Mouse (Mus musculus) limb, embryonic 11.5 days (tissue): ENCODE data around the gene Prmt3. TPM values are rescaled to one million over a fixed set of nuclear protein-coding genes. Genes with fewer than 3 reads are reported as not detected.

Experiments used
- ATAC-seq: fragments of 200-750 bp; cut with Nextera tagmentation; 2 replicates; pipeline ENCODE4 v1.8.0; 2017; ENCODE audit warnings: low read depth; ENCODE audit not compliant: insufficient number of reproducible peaks, low FRiP score, low TSS enrichment
- DNase-seq: peaks from one replicate; pipeline ENCODE4 v3.0.0-alpha.2; 2015; ENCODE audit warnings: low spot score
- H3K27ac ChIP-seq: fragments of 300-500 bp; sonication (generic); replicated peaks from 2 replicates; pipeline ENCODE4 v1.5.1; 2014; ENCODE audit warnings: low read depth, mild to moderate bottlenecking, low read length
- H3K27me3 ChIP-seq: fragments of 300-500 bp; sonication (generic); 2 replicates; pipeline ENCODE4 v1.6.1; 2014; ENCODE audit warnings: mild to moderate bottlenecking, low read length, mixed read lengths; ENCODE audit not compliant: control insufficient read depth, insufficient read depth
- H3K36me3 ChIP-seq: fragments of 300-500 bp; sonication (generic); 2 replicates; pipeline ENCODE4 v1.6.1; 2014; ENCODE audit warnings: mild to moderate bottlenecking, low read length, moderate library complexity, mixed read lengths; ENCODE audit not compliant: control insufficient read depth, insufficient read depth
- H3K4me1 ChIP-seq: fragments of 300-500 bp; sonication (generic); 2 replicates; pipeline ENCODE4 v1.6.1; 2014; ENCODE audit warnings: low read length, mixed read lengths; ENCODE audit not compliant: control insufficient read depth, insufficient read depth
- H3K4me2 ChIP-seq: fragments of 300-500 bp; sonication (generic); 2 replicates; pipeline ENCODE4 v1.6.1; 2014; ENCODE audit warnings: low read depth, mild to moderate bottlenecking, moderate library complexity; ENCODE audit not compliant: severe bottlenecking
- H3K4me3 ChIP-seq: fragments of 300-500 bp; sonication (generic); 2 replicates; pipeline ENCODE4 v1.5.1; 2014; ENCODE audit warnings: low read depth, low read length
- H3K9ac ChIP-seq: fragments of 300-500 bp; sonication (generic); 2 replicates; pipeline ENCODE4 v1.6.1; 2014; ENCODE audit warnings: mild to moderate bottlenecking, low read length
- H3K9me3 ChIP-seq: fragments of 300-500 bp; sonication (generic); 2 replicates; pipeline ENCODE4 v1.6.1; 2016; ENCODE audit warnings: low read length; ENCODE audit not compliant: control insufficient read depth
- WGBS: fragments of 180-500 bp; shearing (Covaris S2); extraction: QIAGEN DNeasy Blood & Tissue Kit; methylation state at CpG from one replicate; pipeline ENCODE4 v1.1.7; 2014; 5-methylcytosine and 5-hydroxymethylcytosine counted together
- polyA plus RNA-seq: library from polyadenylated mRNA; unstranded; fragments of >200 nt; fragmentation: Nextera tagmentation; extraction: Ambion mirVana; gene quantifications from 2 replicates; pipeline ENCODE4 v1.2.1, GENCODE M21; 2014

Prmt3 gene
- polyA plus RNA-seq, 1 experiment from 2014 or later: 54.4 TPM

DNA sequence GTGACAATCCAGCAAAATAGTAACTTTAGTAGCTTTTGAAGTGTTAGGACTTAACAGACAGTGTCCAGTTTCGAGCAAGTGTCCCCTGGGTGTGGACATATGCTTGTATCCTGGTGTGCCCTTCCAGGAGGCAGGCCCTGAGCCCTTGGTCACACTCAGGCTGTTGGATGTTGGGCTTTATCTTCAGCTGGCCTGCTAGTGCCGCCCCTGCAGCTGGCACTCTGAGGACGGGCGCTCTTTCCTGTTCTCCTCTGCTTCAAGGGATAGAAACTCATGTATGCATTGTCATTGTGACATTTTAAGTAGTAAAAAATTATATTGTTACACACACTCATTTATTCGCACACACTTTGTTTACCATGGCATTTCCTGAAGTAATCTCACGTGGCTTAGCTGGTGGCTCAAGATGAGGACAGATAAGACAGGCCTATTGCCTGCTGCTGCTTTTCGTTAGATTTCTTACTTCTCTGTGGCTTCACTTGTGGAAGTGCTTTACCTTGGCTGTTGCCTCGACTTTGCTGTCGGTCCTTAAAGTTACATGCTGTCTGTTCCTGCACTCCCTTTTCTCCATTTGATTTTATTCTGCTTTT is 29.0 kb downstream of the Prmt3 start:
- no peak overlapping the region for H3K4me2 ChIP-seq
- no peak overlapping the region for H3K4me3 ChIP-seq
- ATAC-seq (no peak), DNase-seq (no peak)
- H3K27me3 ChIP-seq: no peaks in the 10 kb centered on the region
- H3K36me3 ChIP-seq: peaks cover 2% of the 10 kb centered on the region; the same call in 1 of the 2 replicates
- no peak overlapping the region for H3K27ac ChIP-seq
- no peak overlapping the region for H3K9ac ChIP-seq
- no peaks in the 10 kb centered on the region for H3K9me3 ChIP-seq
- no peaks in the 10 kb centered on the region for H3K4me1 ChIP-seq
- WGBS: 89% methylated on average over 9 of the region's 9 CpGs

DNA sequence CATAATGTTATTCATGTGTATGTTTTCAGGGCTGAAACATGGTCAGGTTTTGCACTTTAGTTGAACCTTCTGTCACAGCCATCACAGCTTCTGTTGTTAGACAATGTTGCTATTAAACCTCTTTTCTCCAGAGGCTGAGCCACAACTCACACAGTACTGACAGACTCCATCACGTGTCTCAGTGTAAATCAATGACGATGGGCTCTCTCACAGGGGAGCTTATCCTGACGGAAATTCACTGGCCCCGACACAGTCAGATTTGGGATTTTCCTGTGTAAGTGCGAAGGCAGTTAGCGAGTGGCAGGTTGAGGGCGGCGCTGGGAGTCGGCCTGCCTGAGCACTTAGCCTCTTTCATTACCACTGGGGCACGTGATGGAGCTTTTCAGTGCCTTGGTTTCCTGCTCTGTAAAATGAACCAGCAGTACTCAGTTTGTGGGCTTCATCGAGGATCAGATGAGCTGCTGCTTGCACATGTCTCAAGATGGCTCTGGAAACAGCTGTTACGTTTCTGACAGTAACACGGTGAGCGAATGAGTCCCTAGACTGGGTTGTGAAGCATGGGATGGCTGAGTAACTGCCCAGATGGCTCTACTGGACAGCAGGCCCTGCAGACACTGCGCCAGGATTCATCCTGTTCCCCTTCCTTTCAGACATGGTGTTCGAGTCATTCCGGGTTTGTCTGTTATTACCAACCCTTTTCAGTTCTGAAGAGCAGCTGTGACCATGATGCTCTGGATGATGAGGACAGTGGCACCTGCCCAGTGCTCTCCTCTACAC is 29.9 kb downstream of the Prmt3 start:
- no peak overlapping the region for H3K4me3 ChIP-seq
- no peaks in the 10 kb centered on the region for H3K27me3 ChIP-seq
- no peak overlapping the region for H3K9ac ChIP-seq
- WGBS: 90% methylated on average over 17 of the region's 17 CpGs
- H3K27ac ChIP-seq: no peak overlapping the region
- H3K36me3 ChIP-seq: peaks cover 2% of the 10 kb centered on the region; the same call in 1 of the 2 replicates
- H3K4me2 ChIP-seq: no peak overlapping the region
- no peak for ATAC-seq
- H3K9me3 ChIP-seq: no peaks in the 10 kb centered on the region
- H3K4me1 ChIP-seq: no peaks in the 10 kb centered on the region
- no peak for DNase-seq

DNA sequence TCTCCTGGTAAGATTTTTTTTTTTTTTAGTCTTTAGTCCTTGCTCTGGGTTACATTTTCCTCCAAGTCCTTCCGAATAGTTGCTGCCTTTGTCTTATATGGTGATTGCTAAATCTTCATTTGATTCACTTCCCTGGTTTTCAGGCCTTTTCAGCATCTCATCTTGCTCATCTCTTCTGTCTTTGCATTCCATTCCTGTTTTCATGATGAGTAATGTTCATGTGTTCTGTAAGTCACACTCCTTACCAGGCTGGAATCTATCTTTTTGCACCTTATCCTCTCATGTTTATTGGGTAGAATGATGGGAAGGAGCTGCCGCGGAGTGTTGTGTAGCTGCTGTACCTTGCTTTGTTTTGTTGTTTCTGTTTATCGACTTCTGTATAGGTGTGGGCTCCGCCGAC is 31.0 kb downstream of the Prmt3 start:
- Histone ChIP-seq H3K36me3 (peaks cover 2% of the 10 kb centered on the region; the same call in 1 of the 2 replicates), H3K27me3 (no peaks in the 10 kb centered on the region), H3K9ac (no peak overlapping the region), H3K9me3 (no peaks in the 10 kb centered on the region), H3K4me2 (no peak overlapping the region), H3K4me1 (no peaks in the 10 kb centered on the region), H3K4me3 (no peak overlapping the region), H3K27ac (no peak overlapping the region)
- ATAC-seq (no peak), DNase-seq (no peak)
- WGBS: 92% methylated on average over 6 of the region's 6 CpGs

DNA sequence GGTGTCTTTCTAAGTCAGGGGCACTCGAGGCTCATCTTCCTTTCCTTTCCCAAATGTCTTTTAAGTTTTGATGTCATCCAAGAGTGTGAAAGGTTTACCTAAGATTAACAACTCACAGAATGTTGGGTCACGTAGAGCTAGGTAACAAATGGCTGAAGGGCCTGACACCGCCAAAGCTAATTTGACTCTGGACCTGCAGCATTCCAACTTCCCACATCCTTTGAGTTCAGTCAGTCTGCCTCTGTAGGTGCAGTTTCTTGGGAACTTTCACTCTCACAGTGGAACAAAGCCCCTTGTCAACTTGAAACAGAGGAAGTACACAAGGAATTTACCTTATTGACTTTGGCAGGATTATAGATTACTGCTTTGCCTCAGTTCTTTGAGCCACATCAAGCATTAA is 31.4 kb downstream of the Prmt3 start:
- no peak overlapping the region for H3K9ac ChIP-seq
- WGBS: 73% methylated on average over 3 of the region's 3 CpGs
- H3K36me3 ChIP-seq: peaks cover 2% of the 10 kb centered on the region; the same call in 1 of the 2 replicates
- no peak for DNase-seq
- H3K4me2 ChIP-seq: no peak overlapping the region
- H3K27me3 ChIP-seq: no peaks in the 10 kb centered on the region
- H3K9me3 ChIP-seq: no peaks in the 10 kb centered on the region
- no peaks in the 10 kb centered on the region for H3K4me1 ChIP-seq
- ATAC-seq: no peak
- H3K4me3 ChIP-seq: no peak overlapping the region
- H3K27ac ChIP-seq: no peak overlapping the region

DNA sequence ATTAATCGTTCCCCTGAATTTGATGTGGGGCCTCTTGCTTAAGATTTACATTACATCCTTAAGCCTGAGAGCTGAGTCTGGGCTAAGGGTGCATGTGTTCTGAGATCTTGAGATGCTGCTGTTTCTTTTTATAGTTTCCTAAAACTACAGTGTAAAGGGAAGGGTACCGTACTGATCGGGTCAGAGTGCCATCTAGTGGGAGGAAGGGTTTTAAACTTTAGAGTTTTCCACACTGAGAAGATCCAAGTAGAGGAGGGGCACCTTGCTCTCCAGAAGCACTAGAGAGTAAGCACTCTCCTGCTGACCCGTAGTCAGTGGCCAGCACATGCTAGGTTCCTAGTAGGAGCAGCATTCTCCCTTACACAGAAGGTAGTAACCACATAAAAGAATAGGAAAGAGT is 33.2 kb downstream of the Prmt3 start:
- DNase-seq: no peak
- H3K9ac ChIP-seq: no peak overlapping the region

DNA sequence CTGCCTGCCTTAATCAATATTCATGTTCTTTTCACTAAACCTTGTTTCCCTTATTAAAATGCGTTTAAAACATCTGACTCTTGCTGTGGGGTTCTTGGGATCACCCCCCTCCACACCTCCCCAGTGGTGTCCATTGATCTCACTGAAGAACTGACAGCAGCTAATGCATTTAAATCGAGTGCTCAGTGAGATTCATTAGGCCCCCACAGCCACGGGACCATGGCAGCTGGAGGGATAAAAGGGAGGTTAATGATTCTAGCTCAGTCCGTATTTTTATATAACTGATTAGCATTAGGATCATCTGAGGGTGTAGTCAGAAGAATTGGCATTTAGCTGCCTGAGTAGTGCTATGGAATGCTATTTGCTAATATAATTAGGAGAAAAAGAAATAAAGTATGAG is 41.2 kb downstream of the Prmt3 start:
- Histone ChIP-seq H3K4me2 (no peak overlapping the region), H3K27me3 (no peaks in the 10 kb centered on the region), H3K36me3 (0 out of 2 replicates have a peak, but pooled peaks cover 2% of the 10 kb centered on the region), H3K9ac (no peak overlapping the region), H3K9me3 (no peaks in the 10 kb centered on the region), H3K4me1 (no peaks in the 10 kb centered on the region), H3K4me3 (no peak overlapping the region), H3K27ac (no peak overlapping the region)
- ATAC-seq (no peak), DNase-seq (no peak)
- 52% methylated on average over 4 of the region's 4 CpGs for WGBS

More for the DNA sequence above, 33.2 kb downstream of the Prmt3 start:
- H3K4me1 ChIP-seq: no peaks in the 10 kb centered on the region
- H3K9me3 ChIP-seq: no peaks in the 10 kb centered on the region
- WGBS: 63% methylated on average over 4 of the region's 4 CpGs
- no peak overlapping the region for H3K27ac ChIP-seq
- H3K36me3 ChIP-seq: peaks cover 2% of the 10 kb centered on the region; the same call in 1 of the 2 replicates
- no peak for ATAC-seq
- H3K27me3 ChIP-seq: no peaks in the 10 kb centered on the region
- no peak overlapping the region for H3K4me3 ChIP-seq
- no peak overlapping the region for H3K4me2 ChIP-seq

DNA sequence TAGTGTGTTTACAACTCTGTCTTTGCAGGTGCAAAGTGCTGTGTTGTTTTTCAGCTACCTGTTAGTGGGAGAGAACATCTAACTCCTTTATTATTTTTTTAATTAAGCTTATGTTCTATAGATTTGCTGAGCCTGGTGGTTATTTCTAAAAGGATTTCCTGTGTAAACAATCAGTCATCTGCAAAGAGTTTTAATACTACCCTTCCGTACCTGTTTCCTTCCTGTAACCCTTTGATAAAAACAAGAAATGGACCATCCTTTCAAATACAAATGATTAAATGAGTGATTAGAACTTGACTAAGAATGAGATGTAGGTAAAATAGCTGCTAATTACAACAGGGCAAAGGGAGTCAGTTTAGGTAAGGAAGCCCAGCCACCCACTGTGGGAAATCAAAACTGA is 43.2 kb downstream of the Prmt3 start:
- Histone ChIP-seq H3K36me3 (0 out of 2 replicates have a peak, but pooled peaks cover 2% of the 10 kb centered on the region), H3K27me3 (no peaks in the 10 kb centered on the region), H3K27ac (no peak overlapping the region), H3K4me1 (no peaks in the 10 kb centered on the region), H3K9ac (no peak overlapping the region), H3K4me3 (no peak overlapping the region), H3K9me3 (no peaks in the 10 kb centered on the region), H3K4me2 (no peak overlapping the region)
- 100% methylated on average over 1 of the region's 1 CpGs for WGBS
- ATAC-seq: no peak
- no peak for DNase-seq

DNA sequence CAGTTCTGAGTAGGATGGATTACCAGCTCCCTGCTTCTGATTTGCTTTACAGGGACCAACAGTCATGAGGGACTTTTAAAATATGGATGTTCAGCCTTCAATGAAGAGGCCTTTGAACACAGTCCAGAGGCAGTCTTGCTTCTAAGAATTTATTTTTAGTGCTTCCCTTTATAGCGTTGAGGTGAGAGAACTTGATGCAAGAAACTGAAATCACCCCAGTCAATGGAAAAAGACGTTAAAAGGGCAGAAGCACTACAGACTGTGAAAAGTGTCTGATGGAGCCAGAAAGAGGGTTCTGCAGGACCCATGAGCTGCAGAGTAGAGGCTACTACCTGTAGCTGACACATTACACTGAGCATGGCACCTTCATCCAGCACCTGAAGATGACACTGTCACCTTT is 43.9 kb downstream of the Prmt3 start:
- WGBS: 88% methylated on average over 2 of the region's 2 CpGs
- H3K4me1 ChIP-seq: no peaks in the 10 kb centered on the region
- no peak overlapping the region for H3K4me2 ChIP-seq
- H3K27ac ChIP-seq: no peak overlapping the region
- DNase-seq (no peak), ATAC-seq (no peak)
- H3K36me3 ChIP-seq: peaks cover 2% of the 10 kb centered on the region; the same call in 1 of the 2 replicates
- no peak overlapping the region for H3K4me3 ChIP-seq
- no peak overlapping the region for H3K9ac ChIP-seq
- no peaks in the 10 kb centered on the region for H3K9me3 ChIP-seq
- no peaks in the 10 kb centered on the region for H3K27me3 ChIP-seq
